Mouse (Mus musculus): ENCODE results near the gene Smyd1.
A peak's percentile ranks its signal among the peaks of the same experiment; 100 is the strongest.
"Not testable (repeated sequence)": the region's sequence is repeated elsewhere in the genome, so short reads cannot be mapped to it uniquely, and the experiment has no call there.

Smyd1 gene

DNA sequence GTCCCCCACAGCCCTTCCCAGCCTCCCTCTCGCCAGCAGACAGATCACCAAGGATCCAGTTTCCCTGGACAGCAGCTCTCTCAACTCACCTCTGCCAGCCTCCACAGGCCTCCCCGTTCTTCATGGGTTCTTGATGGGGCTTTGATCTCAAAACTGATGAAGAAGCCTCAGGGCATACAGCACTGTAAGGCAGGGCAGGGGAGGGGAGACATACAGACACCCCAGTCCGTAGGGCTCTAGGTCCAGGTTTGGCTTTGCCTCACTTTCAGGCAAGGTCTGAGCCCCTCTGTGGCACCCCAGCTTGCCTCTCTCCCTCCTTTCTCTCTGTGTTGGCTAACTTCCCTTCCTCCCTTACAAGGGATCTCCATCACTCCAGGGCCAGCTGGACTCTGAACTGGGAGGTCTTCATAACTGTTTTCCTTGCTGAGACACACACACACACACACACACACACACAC, at the start of gene Smyd1:
Gene Smyd1 (minus strand): TSS at position 408 of the 458 bp plus-strand sequence.
- DNase-seq (ENCODE audit: low read depth in 2 of 2, low spot score in 2 of 2) = no peak

DNA sequence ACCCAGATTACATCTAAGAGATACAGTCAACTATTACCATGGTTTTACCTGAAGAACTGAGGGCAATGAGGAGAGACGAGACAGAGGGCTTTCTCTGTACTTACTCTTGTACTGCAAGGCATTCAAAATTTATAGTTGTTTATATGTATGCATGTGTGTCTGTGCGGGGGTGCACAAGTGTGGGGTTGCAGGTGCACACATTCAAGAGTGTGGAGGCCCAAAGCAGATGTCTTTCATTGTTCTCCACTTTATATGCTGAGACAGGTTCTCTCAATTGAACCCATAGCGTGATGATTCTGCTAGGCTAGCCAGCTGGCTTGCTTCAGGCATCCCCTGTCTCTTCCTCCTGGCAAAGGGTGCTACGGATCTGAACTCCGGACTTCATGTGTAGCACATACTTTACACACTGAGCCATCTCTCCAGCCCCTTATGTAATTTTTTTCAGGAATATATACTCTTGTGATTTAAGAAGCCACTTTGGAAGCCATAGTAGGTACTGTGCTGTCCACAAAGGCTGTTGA, 49.1 kb upstream of the Smyd1 start:
- no peak for DNase-seq (ENCODE audit: low read depth in 2 of 2, low spot score in 2 of 2)

DNA sequence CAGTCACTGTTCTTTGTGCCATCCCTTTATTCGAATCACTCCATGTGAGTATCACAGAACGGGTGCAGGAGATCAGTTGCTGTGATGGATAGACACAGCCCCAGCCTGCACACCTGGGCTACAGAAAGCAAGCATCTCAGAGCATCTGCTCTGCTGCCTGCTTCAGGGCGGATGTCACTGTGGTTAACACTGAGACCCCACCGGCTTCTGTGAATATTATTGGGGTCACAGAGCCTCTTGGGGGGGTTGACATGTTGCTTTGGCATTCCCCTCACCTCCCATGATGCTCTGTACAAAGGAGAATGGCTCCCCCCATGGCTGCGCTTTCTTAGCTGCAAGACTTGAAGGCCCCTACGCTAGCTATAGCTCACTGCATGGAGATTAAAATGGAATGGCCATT, 47.4 kb upstream of the Smyd1 start:
- DNase-seq (ENCODE audit: low read depth in 2 of 2, low spot score in 2 of 2) = peak; percentile 66 to 69

DNA sequence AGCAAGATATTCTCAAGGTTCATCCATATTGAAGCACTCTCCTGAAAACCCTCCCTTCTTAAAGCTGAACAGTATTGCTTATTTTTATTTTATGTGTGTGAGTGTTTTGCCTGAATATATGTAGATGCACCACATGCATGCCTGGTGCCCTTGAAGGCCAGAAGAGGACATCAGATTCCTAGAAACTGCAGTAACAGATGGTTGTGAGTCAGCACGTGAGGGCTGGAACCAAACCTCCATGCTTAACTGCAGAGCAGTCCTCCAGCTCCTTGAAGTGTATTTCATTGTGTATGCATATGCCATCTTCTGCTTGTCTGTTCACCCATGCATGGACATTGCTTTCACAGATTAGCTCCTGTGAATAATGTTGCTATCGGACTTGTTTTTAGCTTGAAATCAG, 42.0 kb upstream of the Smyd1 start:
- no peak for DNase-seq (ENCODE audit: low read depth in 2 of 2, low spot score in 2 of 2)

DNA sequence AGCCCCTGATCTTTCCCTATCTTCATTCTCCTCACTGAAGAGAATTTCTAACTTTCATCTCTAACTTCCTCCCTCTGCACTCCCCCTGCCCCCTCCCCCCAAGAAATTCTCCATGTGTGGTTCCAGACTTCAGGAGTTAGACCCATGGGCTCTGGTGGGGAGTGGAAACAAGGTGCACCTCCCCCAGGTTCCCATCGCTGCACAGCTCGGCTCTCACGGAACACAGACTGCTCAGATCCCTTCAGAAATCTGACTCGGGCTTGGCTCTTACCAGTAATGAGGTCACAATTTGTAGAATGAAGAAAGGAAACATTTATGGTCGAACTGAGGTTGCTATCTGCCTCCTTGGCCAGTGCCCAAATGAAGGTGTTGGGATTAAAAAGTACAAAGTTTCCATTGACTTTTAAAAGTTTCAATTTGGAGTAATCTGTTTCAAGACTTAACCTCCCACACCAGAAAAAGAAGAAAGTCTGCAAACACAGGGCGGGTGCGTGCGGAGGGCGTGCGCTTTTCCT, 39.2 kb upstream of the Smyd1 start:
- DNase-seq (ENCODE audit: low read depth in 2 of 2, low spot score in 2 of 2) = no peak

DNA sequence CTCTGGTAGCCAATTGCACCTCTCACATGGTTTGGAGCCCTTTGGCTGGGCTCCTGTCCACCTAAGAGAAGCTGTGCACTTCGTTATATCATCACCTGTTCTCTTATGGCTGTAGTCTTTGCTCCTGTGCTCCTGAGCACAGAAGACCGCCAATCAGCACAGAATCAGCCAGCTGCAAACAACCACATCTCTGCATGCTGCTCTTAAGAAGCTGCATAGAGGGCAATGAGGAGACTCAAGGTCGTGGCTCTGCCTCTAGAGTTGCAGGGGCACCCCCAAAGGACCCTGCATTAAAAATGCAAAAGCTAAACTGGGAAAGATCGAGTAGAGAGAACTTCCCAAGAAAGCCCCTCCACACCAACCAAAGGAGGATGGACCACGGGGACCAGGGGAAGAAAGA, 38.7 kb upstream of the Smyd1 start:
- DNase-seq (ENCODE audit: low read depth in 2 of 2, low spot score in 2 of 2) = no peak

DNA sequence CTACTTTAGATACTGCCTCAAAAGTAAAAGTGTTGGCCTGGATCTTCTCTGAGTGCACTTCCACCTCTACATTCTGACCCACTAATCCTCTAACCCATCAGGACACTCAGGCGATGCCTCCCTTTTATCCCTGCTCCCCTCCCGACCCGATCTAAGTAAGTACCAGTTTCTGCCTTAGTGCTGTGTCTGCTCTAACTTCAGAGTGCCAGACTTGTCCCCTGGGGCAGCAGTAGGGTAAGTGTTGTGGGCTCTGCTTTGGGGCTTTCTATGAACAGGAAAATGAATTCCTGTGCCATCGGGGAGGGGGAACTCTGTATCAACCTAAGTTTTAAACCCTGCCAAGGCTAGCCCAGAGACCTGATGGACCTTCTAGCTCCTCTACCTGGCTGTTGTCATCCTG, 38.2 kb upstream of the Smyd1 start:
- DNase-seq (ENCODE audit: low read depth in 2 of 2, low spot score in 2 of 2) = no peak

DNA sequence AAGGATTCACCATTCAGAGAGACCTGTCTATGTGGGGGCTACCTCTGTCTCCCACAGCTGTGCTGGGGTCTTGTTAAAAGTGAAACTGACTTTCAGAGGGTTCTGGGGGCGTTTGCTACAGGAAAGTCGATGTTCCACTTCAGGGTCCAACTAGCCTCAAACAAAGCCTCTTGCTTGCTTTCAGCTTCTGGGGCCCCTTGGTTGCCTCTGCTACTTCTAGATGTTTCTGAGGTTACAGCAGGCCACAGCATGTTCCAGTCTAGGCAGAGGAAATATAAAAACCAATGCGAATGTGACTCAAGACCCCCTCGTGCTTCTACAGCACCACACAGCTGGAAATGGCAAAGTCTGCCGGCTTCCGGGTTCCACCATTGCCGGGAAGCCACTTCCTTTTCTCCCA, 35.5 kb upstream of the Smyd1 start:
- peak; percentile 59 to 60 for DNase-seq (ENCODE audit: low read depth in 2 of 2, low spot score in 2 of 2)

DNA sequence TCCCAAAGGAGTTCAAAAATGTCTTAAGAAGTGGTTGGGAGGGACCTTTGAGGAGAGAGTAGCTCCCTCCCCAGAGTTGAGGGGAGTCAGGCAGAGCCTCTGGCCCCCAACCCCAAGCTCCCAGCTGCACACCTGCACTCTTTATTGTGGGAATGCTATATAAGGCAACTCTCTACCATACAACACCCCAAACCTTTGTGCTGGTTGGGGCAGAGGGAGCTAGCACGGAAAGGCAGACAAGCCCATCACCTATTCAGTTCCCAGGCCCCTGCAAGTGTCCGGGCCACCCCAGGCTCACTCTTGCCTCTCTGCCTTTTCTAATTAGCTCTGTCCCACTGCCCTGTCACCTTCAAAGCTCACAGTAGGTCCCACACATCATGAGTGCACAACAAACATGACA, 31.7 kb upstream of the Smyd1 start:
- DNase-seq (ENCODE audit: low read depth in 2 of 2, low spot score in 2 of 2) = no peak

DNA sequence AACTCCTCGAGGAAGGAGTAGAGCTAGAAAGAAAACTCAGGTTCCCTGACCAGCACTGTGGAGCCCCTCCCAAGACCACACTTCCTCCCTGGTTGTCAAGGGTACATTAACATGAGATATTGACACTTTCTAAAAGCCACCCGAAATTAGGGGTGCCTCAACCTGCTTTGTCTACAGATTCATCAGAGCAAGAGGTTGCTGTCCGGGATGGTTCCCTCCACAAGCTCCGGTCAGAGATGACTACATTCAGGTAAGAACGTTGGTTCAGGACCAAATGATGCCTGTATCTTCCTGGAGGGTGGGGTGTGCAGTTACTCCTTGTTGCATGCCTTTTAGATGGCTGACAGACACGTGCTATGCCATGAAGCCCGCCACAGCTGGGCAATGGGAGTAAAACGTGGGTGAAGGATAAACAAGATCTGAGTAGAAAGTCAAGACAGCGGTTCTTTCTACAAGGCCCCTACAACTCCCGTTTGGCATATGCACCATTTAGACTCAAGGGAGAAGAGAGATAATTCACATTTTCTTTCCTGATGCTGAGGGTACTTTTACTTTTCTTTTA, 30.9 kb upstream of the Smyd1 start:
- no peak for DNase-seq (ENCODE audit: low read depth in 2 of 2, low spot score in 2 of 2)

DNA sequence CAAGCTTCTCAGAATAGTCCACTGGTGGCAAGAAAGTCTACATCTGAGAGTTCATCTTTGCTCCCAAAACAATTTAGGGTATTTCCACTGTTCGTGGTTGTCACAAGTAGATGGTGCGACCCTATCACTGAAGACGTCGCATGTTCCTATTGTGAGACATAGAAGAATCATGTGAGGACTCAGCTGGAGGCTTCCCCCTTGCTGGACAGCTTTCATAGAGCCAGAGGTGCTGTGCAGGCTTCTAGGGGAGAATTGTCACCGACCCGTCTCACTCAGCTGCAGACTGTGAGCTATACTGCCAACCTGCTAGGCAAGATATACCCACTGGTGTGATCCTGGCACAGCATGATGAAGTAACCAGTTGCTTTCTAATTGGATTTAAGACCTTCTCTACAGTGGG, 30.2 kb upstream of the Smyd1 start:
- DNase-seq (ENCODE audit: low read depth in 2 of 2, low spot score in 2 of 2) = no peak

DNA sequence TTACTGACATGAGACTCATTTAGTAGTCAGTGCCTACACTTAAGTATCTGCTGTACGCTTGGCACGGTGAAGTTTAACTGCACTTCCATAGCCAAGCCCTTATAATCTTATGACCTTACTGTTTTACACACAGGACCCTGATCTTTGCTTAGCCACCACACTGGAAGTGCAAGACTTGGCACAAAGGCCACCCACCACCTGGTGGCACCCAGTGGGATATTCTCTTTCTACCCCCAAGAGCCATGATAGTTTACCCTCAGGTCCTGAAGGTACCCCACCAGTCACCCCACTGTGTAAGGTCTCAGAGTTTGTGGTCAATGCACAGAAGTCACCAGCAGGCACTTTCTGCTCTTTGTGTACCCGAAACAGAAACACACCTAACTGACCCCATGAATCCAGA, 29.2 kb upstream of the Smyd1 start:
- peak in 1 of 2 experiments; percentile 62 for DNase-seq (ENCODE audit: low read depth in 2 of 2, low spot score in 2 of 2)

DNA sequence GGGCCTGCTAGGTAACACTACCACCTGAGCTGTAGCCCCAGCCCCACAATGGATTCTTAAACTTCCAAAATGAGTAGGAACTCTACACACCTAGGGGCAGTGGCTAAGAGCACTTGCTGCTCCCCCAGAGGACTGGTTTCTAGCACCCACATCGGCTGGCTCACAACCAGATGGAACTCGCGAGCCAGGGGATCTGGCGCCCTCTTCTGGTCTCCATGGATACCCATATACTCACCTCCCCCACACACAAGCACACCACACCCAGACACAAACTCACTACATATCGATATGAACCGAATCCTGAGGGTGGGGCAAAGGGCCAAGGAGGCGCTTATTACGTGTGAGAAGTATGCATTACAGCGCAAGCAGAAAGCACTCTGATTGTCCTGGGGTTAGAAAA, 26.0 kb upstream of the Smyd1 start:
- no peak for DNase-seq (ENCODE audit: low read depth in 2 of 2, low spot score in 2 of 2)

DNA sequence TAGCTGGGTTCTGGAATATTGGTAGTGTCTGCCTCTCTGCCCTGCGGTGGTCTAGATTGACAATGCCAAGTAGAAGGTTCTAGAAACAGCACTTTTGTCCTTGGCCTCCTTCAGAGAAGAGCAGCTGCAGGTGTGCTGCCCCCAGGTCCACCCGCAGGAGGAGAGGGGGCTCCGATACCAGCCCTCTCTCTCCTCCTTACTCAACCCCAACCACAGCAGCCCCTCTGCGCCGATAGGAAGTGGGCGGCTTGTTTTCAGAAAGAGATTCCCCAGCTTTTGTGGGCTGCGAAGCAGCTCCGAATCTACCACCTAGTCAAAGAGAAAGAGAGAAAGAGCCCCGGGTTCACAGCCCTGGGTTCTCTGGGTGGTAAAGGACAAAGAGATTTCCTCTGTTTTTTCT, 19.1 kb upstream of the Smyd1 start:
- DNase-seq (ENCODE audit: low read depth in 2 of 2, low spot score in 2 of 2) = peak in 1 of 2 experiments; percentile 57

DNA sequence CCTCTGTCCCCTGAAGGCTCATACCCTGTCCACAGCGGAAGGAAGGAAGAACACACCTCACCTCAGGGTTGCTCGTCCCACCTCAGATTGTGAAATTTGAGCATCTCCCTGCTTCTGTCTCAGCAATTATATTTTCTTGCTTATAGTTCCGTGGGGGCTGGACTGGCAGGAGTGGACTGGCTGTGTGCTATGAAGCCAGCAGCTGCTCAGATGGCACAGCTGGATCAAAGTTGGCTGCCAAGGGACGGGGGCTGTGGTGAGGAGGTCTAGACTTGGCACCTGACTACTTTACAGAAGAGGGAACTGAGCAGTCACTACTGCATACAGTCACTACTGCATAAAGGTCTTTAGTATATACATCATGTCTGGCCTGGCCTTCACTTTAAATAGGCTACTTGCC, 17.3 kb upstream of the Smyd1 start:
- no peak for DNase-seq (ENCODE audit: low read depth in 2 of 2, low spot score in 2 of 2)

DNA sequence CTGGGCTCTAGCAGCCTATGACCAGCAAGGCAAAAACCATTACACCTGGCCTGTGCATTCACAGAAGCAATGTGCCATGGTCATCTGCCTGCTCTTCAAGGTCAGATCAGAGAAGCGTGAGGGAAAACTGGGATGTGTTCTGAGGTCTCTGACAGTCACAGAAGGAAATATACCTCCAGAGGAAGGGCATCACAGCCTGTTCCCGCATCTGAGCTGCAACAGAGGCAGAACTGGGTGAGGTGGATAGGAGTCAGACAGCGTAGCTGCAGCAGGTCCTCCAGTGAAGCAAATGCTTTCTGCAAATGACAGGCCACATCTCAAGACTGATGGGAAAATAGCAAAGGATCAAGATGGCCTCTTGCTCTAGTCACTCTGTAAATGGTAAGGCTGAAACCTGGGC, 16.9 kb upstream of the Smyd1 start:
- no peak for DNase-seq (ENCODE audit: low read depth in 2 of 2, low spot score in 2 of 2)

DNA sequence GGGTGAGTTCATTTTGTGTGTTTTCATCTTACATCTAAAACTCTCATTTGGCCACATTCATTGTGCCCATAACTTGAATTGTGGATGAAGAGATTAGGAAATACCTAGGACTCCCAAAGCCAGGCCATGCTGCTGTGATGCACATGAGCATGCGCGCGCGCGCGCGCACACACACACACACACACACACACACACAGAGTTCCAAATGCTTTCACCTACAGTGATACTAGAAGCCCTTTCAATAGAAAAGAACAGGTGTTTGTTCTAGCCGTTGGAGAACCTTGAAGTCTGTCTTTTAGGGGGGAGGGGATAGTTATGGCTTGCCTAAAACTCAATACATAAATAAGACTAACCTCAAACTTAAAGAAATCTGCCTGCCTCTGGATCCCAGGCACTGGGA, 15.6 kb upstream of the Smyd1 start:
- no peak for DNase-seq (ENCODE audit: low read depth in 2 of 2, low spot score in 2 of 2)

DNA sequence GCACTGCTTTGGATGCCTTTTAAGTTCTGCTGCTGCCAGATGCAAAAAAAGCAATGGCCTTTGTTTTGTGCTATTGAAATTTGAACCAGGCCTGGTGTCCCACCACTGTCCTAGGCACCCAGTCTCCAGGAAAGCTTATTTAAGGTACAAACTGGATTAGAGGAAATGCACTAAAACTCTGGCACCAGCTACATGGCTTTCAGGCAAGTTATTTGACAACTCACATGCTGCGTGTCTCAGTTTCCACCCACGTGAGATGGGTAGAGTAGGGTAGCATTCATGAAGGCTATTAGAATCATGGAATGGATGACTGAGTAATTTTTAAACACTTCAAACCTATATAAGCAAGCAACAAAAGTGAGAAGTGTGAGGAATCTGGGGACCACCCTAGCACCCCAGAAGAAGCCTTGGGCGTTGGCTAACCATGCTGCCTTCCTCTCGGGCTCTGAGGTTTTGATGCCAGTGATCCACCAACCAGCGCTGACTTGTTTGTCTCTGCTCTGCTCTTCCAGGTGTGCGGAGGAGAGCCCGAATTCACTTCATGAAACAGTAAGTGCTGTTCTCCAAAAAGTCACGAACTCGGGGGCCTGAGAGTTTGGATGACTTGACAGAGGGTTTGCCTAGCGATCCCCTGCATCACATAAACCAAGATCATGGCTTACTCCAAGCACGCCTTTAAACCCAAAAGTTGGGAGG, 11.7 kb upstream of the Smyd1 start:
- DNase-seq (ENCODE audit: low read depth in 2 of 2, low spot score in 2 of 2) = peak in 1 of 2 experiments; percentile 56

DNA sequence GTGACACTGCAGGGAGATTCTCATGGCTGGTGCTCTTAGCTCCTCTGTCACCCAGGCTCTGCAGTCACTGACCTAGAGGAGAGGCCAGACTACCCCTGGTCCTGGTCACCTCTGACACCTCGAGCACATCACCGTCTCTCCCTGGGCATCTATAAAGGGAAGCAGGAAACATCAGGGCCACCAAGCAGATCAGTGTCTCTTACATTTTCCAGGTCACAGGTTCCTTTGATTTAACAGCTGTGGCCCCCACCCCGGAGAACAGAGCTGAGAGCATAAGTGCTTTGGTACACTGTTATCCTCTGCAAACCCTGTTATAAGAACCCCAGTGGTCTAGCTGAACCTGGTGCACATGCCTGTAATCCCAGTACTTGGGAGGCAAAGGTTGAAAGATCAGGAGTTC, 11.0 kb upstream of the Smyd1 start:
- DNase-seq (ENCODE audit: low read depth in 2 of 2, low spot score in 2 of 2) = no peak

DNA sequence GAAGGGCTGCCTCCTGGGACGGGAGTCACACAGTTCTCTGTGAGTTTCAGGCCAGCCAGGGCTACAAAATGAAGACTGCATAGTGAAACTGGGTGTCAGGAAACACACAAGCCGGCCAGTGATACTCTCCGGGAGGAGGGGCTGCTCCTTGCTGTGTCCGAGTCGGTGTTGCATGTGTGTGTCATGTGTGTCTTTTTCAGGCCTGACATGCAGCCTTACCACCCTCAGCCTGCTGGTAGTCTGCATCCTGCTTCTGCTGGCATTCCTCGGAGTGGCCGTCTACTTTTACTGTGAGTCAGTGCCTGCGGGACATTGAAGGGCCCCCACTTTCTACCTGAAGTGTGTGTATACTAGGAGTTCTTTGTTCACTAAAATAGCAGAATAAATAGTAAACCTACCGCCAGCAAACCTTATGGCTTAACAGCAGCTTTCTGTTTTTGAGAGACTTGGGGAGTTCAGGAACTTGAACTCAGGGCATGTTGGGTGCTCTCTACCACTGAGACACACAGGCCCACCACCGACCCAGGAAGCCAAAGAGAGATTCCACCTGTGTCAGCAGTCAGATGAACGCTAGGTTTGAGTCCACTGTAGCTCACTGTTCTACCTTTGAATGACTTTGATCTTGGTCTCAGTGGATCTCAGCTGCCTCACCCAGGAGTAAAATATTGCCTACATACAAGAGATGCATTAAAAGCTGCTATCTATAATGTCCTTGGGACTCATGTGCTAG, 10.4 kb upstream of the Smyd1 start:
- no peak for DNase-seq (ENCODE audit: low read depth in 2 of 2, low spot score in 2 of 2)

DNA sequence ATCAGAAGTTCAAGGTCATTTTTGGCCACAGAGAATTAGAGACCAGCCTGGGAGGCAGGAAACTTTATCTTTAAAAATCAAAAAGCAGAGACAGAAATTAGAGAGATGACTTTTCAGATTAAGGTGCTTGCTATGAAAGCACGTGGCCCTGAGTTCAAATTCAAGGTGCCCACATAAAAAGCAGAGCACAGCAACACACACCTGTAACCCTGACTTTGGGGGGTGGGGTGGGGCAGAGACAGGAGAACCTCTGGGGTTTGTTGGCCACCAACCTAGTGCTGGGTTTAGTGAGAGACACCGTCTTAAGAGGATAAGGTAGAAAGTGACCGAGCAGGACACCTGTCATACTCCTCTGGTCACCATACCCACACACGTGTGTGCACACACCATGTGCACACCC, 9.5 kb upstream of the Smyd1 start:
- not testable (repeated sequence) for DNase-seq (ENCODE audit: low read depth in 2 of 2, low spot score in 2 of 2)

DNA sequence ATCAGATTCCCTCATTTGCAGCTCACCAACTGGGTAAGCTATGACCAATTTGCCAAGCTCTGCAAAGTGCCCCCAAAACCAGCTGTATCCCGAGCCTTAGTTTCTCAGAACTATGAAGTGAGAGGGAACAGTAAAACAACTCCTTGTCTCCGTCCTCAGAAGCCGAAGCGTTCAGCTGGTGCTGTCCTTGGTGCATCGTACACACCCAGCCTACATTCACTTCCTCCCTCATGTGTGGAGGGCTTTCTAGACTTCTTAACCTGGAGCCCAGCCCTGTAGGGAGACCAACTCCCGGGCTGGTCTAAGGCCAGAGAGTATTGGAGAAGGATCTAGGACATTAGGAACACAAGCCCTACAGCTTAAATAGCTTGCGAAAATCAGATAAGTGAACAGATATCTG, 8.5 kb upstream of the Smyd1 start:
- DNase-seq (ENCODE audit: low read depth in 2 of 2, low spot score in 2 of 2) = no peak
